Mouse (Mus musculus) right cerebral cortex, adult 2 months (tissue): ENCODE measurements around the gene 6430548M08Rik.

Experiments
- DNase-seq, 2 experiments: peaks; one replicate each; pipeline ENCODE4 v3.0.0; 2021 to 2022; ENCODE audit warnings: low spot score in 2 of 2

6430548M08Rik gene

DNA sequence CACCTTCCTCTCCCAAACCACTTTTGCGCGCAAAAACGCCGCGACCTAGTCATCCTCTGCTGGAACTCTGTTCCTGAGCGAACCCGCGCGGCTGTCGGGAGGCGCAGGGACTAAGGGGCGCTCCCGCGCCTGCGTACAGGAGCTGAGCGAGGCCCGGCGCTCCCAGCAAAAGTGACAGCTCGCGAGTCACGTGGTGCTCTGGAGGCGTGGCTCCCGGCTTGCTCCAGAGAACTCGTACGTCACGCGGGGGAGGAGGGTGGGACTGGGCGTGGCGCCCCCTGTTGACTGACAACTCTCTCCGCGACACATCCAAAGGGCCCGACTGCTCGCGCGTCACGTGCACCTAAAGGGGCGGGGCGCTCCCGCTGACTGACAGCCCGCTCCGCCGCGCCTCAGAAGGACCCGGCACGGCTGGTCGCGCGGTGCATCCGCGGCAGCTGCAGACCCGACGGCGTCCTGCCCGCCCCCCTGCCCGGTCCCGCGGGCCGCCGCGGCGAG lies at the start of gene 6430548M08Rik:
TSS of gene 6430548M08Rik (plus strand) at position 395 of the 498 bp plus-strand sequence.
- peak; percentile 100 for DNase-seq

DNA sequence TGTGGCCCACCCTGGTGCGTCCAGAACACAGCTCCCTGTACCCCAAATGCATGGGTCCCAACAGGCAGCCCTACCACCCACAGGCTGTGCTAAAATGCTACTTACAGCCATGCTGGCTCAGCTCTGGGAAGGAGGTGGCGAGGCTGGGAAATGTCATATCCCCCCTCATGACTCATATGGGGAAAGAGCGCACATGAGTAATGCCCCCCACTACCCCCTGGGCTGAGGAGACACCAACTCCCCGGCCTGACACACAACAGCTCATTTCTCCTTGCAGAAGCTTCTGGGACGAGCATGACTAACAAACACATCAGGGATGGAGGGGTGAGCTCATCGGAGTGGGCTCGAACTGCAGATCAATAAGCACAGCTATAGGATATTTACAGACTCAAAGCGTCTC lies 48.3 kb upstream of the 6430548M08Rik start:
- DNase-seq: no peak

DNA sequence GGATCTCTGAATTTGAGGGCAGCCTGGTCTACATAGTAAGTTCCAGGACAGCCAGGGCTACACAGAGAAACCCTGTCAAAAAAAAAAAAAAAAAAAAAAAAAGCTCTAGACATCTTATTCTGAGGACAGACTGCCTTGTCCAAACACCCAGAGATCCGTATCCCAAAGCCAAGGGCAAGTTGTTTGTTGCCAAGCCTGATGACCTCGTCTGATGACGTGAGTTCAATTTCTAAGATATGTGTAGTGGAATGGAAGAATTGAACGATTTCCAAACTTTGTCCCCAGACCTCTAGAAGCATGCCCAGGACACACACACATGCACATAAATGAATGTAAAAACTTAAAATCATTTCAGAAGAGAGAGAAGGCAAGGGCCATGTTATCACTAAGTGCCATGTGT lies 47.7 kb upstream of the 6430548M08Rik start:
- no peak for DNase-seq

DNA sequence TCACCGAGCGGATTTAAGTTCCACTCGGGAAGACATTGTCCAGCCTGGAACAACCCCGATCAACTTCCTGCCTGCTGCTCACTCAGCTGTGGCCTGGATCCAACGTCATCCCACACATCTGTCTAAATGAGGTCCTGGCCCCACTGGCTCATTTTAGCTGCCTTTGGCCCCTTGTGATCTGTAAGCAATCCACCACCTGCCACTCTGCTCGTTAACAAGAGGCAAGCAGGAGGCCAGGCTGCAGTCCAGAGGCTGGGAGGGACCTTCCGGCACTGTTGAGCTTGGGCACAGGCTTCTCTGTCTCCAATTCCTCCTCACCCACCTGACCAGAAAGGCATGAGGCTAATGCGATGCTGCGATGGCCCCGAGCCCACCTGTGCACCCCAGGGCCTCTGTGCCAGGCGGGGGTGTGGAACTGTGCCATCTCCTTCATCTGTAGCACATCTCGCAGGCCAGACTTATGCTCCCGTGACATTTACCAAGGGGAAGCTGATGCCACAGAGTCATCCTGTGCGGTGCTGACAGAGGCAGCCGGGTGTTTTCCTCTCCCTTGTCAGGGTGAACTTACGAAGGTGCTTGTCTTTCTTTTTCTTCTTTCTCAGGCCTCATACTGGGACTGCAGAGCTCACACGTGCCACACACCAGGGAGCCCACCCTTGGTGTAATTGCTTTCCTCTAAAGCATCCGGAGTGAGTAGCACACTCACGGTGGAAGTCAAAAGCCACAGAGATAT lies 45.9 kb upstream of the 6430548M08Rik start:
- no peak for DNase-seq

DNA sequence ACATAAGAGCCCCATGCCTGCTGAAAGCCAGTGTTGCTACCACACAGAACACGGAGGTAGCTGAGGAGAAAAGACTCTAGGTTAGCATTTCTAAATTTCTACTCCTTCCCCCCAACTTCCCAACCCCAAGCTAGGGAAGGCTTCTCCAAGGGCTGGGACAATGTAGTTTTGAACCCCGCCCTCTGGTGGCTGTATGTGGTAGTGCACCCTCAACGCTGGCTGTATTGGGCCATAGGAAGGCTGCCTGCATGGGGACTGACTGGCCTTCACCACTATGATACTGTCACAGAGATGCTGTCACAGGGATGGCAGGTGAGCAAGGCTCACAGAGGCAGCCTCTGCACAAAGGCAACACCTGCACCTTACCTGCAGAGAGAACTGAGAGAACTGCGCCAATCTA lies 42.3 kb upstream of the 6430548M08Rik start:
- peak; percentile 84 to 88 for DNase-seq

DNA sequence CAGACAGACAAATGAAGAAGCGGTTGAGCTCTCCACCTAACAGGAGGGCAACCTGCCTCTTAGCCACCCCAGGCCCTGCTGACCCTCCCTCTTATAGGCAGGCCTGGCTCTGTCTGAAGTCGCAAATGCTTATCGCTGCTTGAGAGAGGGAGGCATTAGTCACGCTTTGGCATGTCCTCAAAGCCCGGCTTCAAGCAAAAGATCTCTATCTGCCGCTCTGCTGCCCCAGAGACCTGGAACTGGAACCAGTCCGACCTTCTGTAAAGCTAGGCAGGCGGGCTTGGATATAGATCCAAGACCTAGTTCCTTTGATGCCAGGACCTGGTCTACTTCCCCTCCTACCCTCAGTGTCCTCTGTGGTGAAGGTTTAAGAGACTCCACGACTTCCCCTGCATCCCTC lies 41.7 kb upstream of the 6430548M08Rik start:
- DNase-seq: no peak

DNA sequence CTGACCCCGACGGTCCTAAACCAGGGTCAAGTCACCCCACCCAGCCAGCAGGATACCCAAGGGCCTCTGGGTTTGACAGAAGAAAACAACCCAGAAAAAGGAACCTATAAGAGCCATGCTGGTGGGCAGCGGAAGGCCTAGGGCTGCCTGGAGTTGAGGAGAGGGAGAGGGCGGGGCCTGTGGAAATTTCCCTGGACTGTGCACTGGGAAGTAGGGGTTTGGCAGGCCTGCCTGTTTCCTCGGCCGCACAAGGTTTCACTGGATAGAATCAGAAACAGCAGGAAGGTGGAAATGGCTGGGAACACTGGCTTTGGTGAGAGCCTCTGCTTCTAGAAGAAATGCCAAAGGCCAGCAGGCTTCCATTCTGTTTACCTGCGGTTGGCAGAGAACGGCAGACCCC lies 41.1 kb upstream of the 6430548M08Rik start:
- DNase-seq: no peak

DNA sequence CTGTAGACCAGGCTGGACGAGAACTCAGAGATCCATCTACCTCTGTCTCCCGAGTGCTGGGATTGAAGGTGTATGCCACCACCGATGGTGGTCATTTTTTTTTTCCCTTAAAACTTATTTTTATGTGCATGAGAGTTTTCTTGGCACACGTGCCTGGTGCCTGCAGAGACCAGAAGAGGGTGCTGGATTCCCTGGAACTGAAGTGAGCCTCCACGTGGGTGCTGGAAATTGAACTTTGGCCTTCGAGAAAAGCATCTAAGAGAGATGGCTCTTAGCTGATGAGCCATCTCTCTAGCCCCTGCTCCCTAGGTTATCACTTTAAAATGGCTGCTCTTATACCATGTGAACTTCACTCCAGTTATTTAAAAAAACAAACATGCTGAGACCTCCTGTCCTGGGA lies 39.4 kb upstream of the 6430548M08Rik start:
- no peak for DNase-seq

DNA sequence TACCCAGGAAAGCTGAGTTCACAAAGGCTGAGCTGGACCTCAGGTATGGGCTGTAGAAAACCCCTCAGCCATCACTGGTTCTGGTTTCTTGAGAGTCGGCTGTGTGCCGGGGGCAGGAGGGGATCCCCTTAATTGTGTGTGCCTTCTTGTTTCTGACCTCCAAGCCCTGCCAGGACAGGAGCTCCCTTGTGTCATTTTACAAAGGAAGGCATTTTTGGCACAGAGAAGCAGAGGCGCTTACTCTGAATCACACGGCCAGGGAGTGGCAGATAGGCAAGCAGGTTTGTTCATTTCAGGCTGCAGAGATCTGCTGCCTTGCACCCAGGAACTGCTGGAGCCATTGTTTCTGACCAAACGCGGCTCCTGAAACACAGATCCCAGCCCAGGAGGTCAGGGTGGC lies 38.6 kb upstream of the 6430548M08Rik start:
- DNase-seq: no peak

DNA sequence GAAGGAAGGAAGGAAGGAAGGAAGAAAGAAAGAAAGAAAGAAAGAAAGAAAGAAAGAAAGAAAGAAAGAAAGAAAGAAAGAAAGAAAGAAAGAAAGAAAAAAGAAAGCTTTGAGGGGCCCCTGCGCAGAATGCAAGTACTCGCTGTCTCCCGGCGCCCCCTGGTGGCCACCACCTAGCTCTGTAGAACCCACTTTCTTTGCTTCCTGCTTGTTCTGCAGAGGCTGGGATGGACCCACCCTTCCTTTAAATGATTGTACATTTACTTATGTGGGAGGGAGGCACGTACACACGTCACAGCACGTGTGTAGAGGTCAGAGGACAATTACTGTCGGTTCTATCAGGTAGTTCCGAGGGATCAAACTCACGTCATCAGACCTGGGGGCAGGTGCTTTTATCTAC lies 35.9 kb upstream of the 6430548M08Rik start:
- DNase-seq: peak; percentile 75 to 81

DNA sequence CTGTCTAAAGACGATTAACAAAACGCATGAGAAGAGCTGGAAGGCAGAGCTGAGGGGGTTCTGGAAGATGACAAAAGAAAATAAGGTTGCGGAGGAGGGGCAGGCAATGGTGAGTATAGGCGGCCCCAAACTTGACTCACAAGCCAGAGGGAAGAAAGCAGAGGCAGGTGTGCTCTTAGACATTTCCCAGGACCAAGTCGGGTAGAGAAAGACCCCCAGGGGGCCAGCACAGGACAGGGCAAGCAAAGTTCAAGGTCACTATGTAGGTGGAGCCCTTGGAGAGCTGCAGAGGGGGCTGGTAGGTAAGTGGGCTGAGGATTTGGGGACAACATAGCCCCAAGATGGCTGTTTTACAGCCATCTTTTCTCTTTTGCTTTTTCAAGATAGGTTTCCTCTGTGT lies 34.6 kb upstream of the 6430548M08Rik start:
- no peak for DNase-seq

DNA sequence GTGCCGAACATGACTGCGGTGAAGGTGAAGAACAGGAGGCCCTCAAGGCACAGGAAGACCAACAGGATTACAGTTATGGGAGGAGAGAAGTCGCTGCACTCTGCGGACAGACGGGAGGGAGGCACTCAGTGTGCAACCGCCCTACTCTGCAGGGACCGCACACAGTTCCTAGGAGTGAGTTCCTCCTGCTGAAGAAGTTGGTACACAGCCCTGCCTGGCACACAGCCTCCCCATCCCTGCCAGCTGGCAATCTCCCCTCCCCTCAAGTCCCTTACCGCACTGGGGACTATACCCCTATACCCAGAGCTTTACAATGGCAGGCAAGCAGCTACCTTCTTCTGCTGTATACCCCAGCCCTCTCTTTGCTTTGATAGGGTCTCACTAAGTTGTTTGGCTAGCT lies 30.7 kb upstream of the 6430548M08Rik start:
- no peak for DNase-seq

DNA sequence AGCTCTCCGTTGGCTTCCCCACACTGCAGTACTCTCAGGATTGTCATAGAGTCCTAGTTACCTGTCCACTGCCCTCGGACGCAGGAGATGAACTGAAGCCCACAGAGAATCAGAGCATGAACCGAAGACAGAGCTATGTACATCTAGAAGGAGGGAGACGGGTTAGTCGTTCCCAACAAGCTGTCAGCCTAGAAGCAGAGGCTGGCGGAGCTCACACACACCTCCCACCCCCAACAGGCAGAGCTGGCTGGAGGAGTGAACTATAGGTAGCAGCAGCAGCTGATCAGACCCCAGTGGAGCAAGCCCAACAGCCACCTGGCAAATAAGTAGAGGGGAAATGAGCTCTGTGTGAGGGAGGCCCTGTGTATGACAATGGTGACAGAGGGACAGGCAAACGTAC lies 29.2 kb upstream of the 6430548M08Rik start:
- DNase-seq: peak in 1 of 2 experiments; percentile 35

DNA sequence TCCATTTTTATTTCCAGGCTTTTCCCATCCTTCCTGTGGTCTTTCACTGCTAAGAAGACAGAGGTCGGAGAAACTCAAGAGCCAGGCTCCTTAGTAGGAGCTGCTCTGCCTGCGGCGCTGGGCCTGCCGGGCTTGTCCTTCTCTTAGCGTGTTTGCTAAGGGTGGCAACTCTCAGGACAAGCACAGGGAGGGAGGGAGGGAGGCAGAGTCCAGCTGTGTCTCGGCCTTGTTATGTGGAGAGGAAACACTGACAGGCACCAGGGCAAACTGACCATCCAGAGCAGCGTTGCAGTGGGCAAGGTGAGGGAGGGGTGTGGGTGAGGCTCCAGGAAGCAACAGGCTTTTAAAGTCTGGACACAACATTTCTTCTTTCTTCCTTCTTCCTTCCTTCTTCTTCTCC lies 24.4 kb upstream of the 6430548M08Rik start:
- DNase-seq: no peak

DNA sequence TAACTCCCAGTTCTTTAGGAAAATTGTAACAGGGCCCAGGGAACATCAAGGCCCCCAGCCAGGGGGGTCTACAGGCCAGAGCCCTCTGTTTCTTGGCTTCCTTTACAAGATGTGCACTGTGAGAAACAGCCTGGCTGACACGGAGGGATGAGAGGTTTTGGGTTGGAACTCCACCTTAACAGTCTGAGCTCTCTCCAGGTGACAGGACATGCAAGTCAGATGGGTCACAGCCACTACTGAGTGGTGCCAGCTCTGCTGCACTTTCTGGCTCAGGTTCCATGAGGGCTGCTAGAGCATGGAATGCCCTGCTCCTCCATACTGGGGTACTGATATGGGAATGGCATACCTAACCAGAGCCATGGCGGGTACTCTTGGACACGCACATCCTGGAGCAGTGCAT lies 22.9 kb upstream of the 6430548M08Rik start:
- no peak for DNase-seq

DNA sequence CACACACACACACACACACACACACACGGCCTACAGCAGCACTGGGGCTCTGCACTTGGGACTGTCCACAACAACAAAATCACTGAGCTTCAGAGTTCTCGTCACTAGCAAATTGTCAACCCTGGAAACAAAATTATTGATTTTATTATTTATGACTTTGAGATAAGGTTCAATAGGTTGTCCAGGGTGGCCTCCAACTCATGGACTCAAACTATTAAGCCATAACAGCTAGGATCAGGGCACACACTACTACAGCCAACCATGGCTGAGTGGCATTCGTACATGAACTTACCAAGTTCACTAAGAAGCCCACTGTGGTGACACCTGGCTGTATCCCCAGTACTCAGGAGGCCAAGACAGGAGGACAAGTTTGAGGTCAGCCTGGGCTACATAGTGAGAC lies 20.8 kb upstream of the 6430548M08Rik start:
- no peak for DNase-seq

DNA sequence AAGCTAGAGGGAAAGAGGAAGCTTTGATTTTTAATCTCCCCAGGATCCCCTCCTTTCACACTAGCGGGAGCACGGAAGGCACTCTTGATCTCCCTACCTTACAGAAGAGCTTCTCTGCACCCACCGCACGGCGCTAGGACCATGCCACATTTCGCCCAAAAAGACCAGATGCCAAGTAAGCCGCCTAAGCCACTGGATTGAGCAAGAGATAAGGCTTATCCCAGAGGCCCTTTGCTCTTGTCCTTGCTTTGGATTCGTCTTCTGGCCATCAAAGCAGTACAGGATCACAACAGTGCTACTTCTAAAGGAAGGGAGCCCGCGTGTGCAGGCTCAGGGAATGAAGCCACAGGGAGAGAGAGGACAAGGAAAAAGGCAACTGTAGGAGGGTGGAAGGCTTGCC lies 19.2 kb upstream of the 6430548M08Rik start:
- DNase-seq: no peak

DNA sequence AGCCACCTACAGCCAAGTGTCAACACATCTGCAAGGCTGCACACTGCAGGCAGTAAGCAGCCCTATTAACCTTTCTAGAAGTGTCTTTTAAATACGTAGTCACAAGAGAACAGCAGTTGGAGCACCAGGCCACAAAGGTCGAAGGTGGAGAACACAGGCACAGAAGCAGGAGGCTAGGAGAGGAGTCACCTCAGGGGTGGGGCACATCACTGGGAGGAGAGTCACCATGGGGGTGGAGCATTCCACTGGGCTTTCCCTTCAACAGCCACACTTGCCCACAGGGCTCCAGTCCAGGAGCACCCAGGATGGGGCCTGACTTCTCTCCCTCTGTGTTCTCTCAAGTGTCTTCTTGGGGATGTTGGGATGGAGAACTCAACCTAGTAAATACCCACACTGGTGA lies 17.5 kb upstream of the 6430548M08Rik start:
- DNase-seq: no peak

DNA sequence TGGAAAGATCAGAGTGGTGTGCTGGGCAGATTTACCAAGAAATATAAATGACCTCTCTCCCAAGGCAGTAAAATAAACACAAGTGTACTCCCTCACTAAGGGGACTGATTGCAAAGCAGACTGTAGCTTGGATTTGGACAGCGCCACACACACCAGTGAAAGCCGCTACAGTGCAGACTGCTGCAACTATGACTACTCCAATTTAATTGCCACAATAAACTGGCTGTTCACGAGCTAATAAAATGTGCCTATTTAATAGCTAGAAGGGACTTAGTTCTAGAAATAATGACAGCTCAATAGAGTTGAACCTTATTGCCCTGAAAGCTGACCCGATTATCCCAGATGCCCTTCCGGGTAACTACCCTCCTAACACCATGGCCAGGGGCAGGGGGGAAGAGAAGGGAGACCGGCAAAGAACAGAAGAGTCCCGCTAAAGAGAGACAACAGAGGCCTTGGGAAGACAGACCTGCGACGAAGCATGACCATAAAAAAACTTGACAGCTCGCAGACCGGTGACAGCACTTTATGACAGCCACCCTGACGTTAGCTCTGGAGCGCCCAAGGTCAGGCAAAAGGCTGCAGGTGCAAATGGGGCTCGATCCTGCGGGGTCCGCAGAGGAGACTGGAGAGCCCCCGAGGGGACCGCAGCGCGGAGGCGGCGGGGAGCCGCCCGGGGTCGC lies 13.4 kb upstream of the 6430548M08Rik start:
- DNase-seq: no peak

DNA sequence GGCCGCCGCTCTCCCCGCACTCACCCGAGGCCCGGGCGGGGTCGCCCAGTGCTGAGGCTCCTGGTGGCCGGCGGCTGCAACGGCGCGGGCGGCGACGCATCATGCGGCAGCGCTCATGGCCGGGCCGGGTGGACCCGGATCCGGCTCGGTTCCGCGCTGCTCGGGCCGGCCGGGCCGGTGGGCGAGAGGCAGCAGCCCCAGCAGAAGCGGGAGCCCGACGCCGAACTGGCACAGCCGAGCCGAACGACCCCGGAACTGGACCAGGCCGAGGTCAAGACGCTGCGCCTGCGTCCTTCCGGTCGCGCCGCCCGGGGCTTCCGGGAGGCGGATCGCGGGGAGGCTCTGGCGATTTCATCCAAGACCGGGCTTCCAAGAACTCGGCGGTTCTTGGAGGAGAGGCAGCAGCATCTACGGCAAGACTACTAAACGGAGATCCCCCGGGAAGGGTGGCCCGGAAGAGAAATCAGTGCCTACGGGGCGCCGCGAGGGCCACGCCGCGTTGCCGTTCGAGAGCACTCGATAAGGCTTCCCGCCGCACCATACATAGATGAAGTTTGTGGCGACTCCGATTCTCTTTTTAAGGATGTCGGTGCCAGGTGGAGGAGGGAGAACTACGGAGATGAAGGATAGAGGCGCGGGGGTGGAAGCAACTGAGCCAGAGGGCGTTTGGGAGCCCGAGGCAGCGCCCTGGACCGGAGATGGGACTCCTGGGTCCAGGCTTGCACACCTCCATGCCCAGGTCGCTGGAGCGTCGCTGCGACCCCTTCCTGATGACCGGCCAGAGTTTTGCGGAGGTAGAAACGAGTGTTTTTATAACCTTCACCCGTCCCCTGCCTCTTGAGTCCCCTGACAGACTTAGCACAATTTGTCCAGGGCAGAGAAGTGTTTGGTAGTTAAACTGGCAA lies 12.6 kb upstream of the 6430548M08Rik start, which contains the start of gene Zdhhc7:
TSS of gene Zdhhc7 (minus strand) at position 415 of the 905 bp plus-strand sequence.
- DNase-seq: peak; percentile 86 to 90

DNA sequence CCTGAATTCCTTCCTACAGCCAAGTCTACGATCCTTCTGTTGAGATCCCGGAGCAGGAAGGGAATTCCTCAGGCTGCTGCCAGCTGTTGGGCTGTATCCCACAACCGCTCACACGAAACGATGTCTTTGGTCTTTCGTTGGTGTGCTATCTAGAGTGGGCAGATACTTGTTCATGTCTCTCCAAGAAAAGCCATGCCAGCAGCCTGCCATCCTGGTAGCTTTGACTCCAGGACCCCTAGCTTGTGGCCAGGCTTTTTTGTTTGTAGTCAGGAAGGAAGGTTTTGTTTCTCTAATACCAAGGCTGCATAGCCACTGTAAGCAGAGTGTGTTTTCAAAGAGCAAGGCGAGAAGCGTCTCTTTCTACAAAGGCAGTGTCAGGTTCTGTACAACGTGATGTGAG lies 10.0 kb upstream of the 6430548M08Rik start:
- no peak for DNase-seq

DNA sequence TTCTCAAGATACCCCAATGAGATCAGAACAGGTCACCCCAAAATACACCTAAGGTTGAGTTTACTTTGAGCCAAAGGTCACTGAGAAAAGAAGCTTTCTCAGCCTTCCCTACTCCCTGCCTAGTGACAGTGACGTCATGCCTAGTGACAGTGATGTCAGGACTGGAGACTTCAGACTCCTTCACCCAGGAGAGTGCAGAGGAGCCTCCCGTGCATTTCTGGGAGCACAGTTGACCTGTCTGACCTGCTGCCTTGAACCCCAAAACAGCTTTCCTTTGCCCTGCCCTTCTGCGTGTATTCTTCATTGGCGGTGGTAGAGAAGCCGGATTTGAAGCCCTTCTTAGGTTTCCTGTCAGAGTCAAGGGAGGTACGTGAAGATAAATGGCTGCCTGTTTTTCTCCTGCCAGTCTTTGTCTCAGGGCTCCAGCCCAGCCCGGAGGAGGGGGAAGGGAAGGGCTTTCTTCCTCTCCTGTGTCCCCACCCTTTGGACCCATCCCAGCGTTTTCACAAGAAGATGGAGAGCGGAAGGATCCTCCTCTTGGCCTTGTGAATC lies 9.2 kb upstream of the 6430548M08Rik start:
- DNase-seq: no peak
